Mouse (Mus musculus) adrenal gland, adult 10 weeks (tissue): ENCODE measurements around the gene Smc1a. TPM values are rescaled to one million over a fixed set of nuclear protein-coding genes. Genes with fewer than 3 reads are reported as not detected.

Source experiments
- polyA plus RNA-seq: library from polyadenylated mRNA; stranded (reverse); fragments of 350-450 nt; fragmentation: Illumina TruSeq; extraction: RNeasy Lipid Tissue Mini Kit (QIAGEN cat#74804); gene quantifications from one replicate; pipeline ENCODE4 v1.2.3, GENCODE M21; 2014; ENCODE audit warnings: low read depth, low replicate concordance

The Smc1a gene
- polyA plus RNA-seq, result 94.7 TPM

DNA sequence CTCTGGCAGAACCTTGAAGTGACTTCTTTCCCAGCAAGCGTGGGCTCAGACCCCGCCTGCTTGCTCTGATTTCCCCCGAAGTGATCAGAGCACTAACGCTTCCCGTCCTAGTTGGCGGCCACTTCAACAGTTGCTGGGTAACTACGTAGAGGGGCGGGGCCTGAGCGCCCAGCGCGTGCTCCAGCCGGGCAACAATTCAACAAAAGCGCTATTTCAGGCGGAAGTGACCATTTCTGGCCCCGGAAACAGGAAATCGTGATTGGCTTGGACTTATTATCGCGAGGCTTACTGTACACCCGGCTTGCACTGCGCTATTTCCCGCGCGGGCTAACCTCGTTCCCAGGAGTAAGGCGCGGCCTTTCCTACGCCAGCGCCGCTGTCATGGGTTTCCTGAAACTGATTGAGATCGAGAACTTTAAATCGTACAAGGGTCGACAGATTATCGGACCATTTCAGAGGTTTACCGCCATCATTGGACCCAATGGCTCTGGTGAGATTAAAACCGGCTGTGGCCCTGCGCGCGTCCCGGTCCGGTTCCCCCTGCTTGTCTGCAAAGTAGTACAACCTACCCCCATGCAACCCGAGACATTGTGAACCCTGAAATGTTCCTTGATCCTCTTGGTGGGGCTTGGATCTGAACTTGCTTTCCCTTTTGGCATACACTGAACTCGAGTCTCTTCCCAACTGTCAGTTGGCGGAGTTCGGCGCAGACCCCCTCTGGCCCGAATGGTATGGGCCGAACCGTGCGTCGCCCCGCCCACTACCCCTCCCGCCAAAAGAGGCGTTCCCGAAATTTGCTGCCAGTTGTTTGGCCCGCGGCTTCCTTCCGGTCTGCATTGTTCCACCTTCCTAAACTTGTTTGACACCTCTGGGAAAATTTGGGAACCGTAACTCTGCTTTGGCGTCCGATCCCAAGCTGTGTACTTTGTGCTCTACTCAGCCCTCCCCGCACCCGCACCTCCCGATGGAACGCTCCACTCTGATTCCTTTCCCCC is at the start of gene Smc1a, which contains the start of gene Ribc1:
Gene Smc1a (plus strand): TSS at position 278 of the 995 bp plus-strand sequence.
Gene Ribc1 (minus strand): TSS at position 145 of the 995 bp plus-strand sequence.

DNA sequence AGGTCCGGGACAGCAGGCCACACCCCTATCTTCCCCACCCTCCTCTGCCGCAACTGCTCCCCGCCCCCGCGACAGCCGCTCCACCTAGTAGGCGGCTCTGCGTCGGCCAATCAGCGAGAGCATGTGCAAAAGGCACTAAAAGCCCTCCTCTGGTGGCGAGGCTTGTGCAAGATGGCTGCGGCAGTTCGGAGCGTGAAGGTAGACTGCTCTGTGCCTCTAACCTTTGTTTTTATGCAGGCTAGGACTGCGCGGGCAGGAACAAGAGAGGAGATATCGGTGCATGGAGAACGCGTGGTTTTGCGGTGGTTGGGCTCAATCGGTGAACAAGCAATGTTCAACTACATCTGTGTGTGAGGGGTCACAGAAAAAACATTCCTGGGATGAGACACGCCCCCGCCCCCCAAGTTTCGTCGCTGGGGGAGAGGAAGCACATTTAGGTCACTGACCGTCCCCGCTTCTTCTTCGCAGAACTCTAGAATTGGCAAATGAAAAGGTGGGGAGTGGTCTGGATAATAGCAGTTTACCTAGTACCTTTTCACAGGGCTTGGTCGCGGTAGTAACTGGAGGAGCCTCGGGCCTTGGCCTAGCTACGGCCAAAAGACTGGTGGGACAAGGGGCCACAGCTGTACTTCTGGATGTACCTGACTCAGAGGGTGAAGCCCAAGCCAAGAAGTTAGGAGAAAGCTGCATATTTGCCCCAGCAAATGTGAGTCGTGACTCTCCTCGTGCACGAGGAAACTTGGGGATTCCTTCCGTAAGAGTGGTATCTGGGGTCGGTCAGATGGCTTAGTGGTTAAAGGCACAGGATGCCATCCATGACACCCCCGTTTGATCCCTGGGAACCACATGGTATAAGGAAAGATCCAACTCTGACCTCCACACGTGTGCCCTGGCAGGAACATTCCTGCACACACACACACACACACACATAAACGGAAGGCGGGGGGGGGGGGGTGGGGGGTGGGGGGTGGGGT is 14.2 kb upstream of the Smc1a start, which contains the start of gene Hsd17b10:
Gene Hsd17b10 (plus strand): TSS at position 109 of the 974 bp plus-strand sequence.

Other genes starting within 250 kb of the Smc1a start
- 151 TPM for gene Huwe1, start 215.6 kb upstream of the Smc1a start, polyA plus RNA-seq
- 117 TPM for gene Hsd17b10, start 14.6 kb upstream of the Smc1a start, polyA plus RNA-seq
- not detected for gene Ribc1, start 133 bp upstream of the Smc1a start, polyA plus RNA-seq
- gene Iqsec2, start 127.8 kb downstream of the Smc1a start, polyA plus RNA-seq, result 4.4 TPM
- gene Kdm5c, start 216.6 kb downstream of the Smc1a start, polyA plus RNA-seq, result 17.2 TPM